In genomic region chr14:116927341-116928315, GRCm38 (mm10) we compare ENCODE assay signal across 9 mouse cellular contexts. TPM values are rescaled to one million over a fixed set of nuclear protein-coding genes. Genes with fewer than 3 reads are reported as not detected.
DNase-seq lines count a peak whose midpoint lies in the region; ATAC-seq lines count a peak whose summit lies in the region.
"Had no signal": no experiment of that assay in that cellular context is flagged by ENCODE, and none has a peak within 500 bp of the region (broad histone marks: within the 10 kb centered on the region; RNA-seq: fewer than 3 reads in every experiment).

No protein-coding gene starts in this region.

- 3% methylated on average over 21 of the region's 21 CpGs for WGBS in heart, embryonic 13.5 days
- under 1% methylated on average over 21 of the region's 21 CpGs for WGBS in embryonic facial prominence, embryonic 12.5 days
- 2% methylated on average over 21 of the region's 21 CpGs for WGBS in intestine, embryonic 16.5 days

- peak overlapping the region; percentile 83 for H3K4me3 ChIP-seq in heart, embryonic 13.5 days
- peak overlapping the region; percentile 85 for H3K4me3 ChIP-seq in embryonic facial prominence, embryonic 12.5 days
- peak overlapping the region; percentile 77 for H3K4me3 ChIP-seq in intestine, embryonic 16.5 days (ENCODE audit: low read length)

- ATAC-seq in heart, embryonic 13.5 days (ENCODE audit: extremely low read depth, insufficient number of reproducible peaks, low FRiP score, low TSS enrichment): no peak
- no peak for ATAC-seq in embryonic facial prominence, embryonic 12.5 days (ENCODE audit: insufficient number of reproducible peaks, insufficient read depth, low FRiP score, low TSS enrichment)
- ATAC-seq in intestine, embryonic 16.5 days: no peak

- DNase-seq in heart, postnatal 25 days (ENCODE audit: low spot score): no peak
- DNase-seq in neural tube, embryonic 10.5 days (ENCODE audit: extremely low spot score, low spot score): peak; percentile 57
- DNase-seq in gastrocnemius, postnatal 4 days (ENCODE audit: low spot score in 2 of 2): no peak
- no peak for DNase-seq in adrenal gland, adult (ENCODE audit: inconsistent age in 2 of 2, low spot score in 1 of 2)
- no peak for DNase-seq in thymus, postnatal 25 days

- H3K36me3 ChIP-seq in heart, embryonic 13.5 days: no peaks in the 10 kb centered on the region
- no peaks in the 10 kb centered on the region for H3K36me3 ChIP-seq in embryonic facial prominence, embryonic 12.5 days
- H3K36me3 ChIP-seq in intestine, embryonic 16.5 days (ENCODE audit: control insufficient read depth, insufficient read depth, low read length): no peaks in the 10 kb centered on the region
- H3K36me3 ChIP-seq: G1E had no signal

- intact Hi-C loops in heart, postnatal 25 days (cut with DNase I): loop anchor here (10.0 kb wide), 1 partner anchor 197 kb away; no protein-coding TSS in a partner anchor

- no peaks in the 10 kb centered on the region for H3K9me3 ChIP-seq in heart, embryonic 13.5 days
- no peaks in the 10 kb centered on the region for H3K9me3 ChIP-seq in embryonic facial prominence, embryonic 12.5 days
- H3K9me3 ChIP-seq in intestine, embryonic 16.5 days (ENCODE audit: control insufficient read depth, low read length): no peaks in the 10 kb centered on the region

- H3K4me2 ChIP-seq in heart, embryonic 13.5 days: peak overlapping the region; percentile 99
- H3K4me2 ChIP-seq in embryonic facial prominence, embryonic 12.5 days (replicated peaks): peak overlapping the region; percentile 62
- H3K4me2 ChIP-seq in intestine, embryonic 16.5 days (ENCODE audit: low read depth, low read length): peak overlapping the region; percentile 92

- H3K9ac ChIP-seq in heart, embryonic 13.5 days: peak overlapping the region; percentile 88
- H3K9ac ChIP-seq in embryonic facial prominence, embryonic 12.5 days: peak overlapping the region; percentile 92
- peak overlapping the region; percentile 71 for H3K9ac ChIP-seq in intestine, embryonic 16.5 days (ENCODE audit: low read depth, low read length)

- H3K27me3 ChIP-seq in heart, embryonic 13.5 days (replicated peaks): peaks cover 4% of the 10 kb centered on the region; the same call in 1 of the 2 replicates
- H3K27me3 ChIP-seq in embryonic facial prominence, embryonic 12.5 days: no peaks in the 10 kb centered on the region
- H3K27me3 ChIP-seq in intestine, embryonic 16.5 days (replicated peaks; ENCODE audit: control insufficient read depth, insufficient read depth, low read length): no peaks in the 10 kb centered on the region

- H3K4me1 ChIP-seq in heart, embryonic 13.5 days: peaks cover 21% of the 10 kb centered on the region
- H3K4me1 ChIP-seq in embryonic facial prominence, embryonic 12.5 days: peaks cover 8% of the 10 kb centered on the region; the same call in 1 of the 2 replicates
- peaks cover 4% of the 10 kb centered on the region; the same call in 1 of the 2 replicates for H3K4me1 ChIP-seq in intestine, embryonic 16.5 days (ENCODE audit: control insufficient read depth, insufficient read depth, low read length)

- peak overlapping the region; percentile 88 for H3K27ac ChIP-seq in heart, embryonic 13.5 days (replicated peaks)
- H3K27ac ChIP-seq in embryonic facial prominence, embryonic 12.5 days: peak overlapping the region; percentile 99
- H3K27ac ChIP-seq in intestine, embryonic 16.5 days (ENCODE audit: low read length): peak overlapping the region; percentile 91; the same call in 1 of the 2 replicates

RNA-seq across cellular contexts. Expression of gene Gpc6, which starts 2.5 kb away (rescaled TPM):
- 13.1 and 14.0 TPM in 2 replicates for polyA plus RNA-seq in heart, embryonic 13.5 days (2015; fragmentation: Nextera tagmentation; extraction: Ambion mirVana)
- 10 to 100 TPM; 11.0 to 13.5 TPM for total RNA-seq in heart, postnatal 25 days (2021)
- polyA plus RNA-seq in embryonic facial prominence, embryonic 12.5 days (2016; fragmentation: Nextera tagmentation; extraction: Ambion mirVana): 74.0 and 76.9 TPM in 2 replicates
- 27.5 and 29.7 TPM in 2 replicates for polyA plus RNA-seq in intestine, embryonic 16.5 days (2015; fragmentation: Nextera tagmentation; extraction: Ambion mirVana)
- total RNA-seq in gastrocnemius, postnatal 4 days (2021): 10 to 100 TPM; 23.6 to 26.7 TPM
- polyA plus RNA-seq: G1E had no signal
